Mouse (Mus musculus): ENCODE measurements around the gene 1810065E05Rik. TPM values are rescaled to one million over a fixed set of nuclear protein-coding genes. Genes with fewer than 3 reads are reported as not detected.

Gene 1810065E05Rik
- polyA plus RNA-seq, 1 experiment, result not detected

- Histone ChIP-seq H3K36me3 (ENCODE audit: control insufficient read depth) (no peaks in the 10 kb centered on the region), H3K4me1 (ENCODE audit: control insufficient read depth) (no peaks in the 10 kb centered on the region), H3K9me3 (ENCODE audit: control insufficient read depth, low read length) (no peaks in the 10 kb centered on the region), H3K4me3 (replicated peaks) (no peak overlapping the region), H3K27me3 (ENCODE audit: control insufficient read depth) (no peaks in the 10 kb centered on the region; the same call in 1 of the 2 replicates)
- TF ChIP-seq GATA1 (IDR thresholded peaks at IDR 0.05; ENCODE audit: low read length) (no peak), TAL1 (IDR thresholded peaks at IDR 0.05; ENCODE audit: low read length) (no peak)
Observed at GRCm38 (mm10) chr11:58418336-58418735, 2.6 kb upstream of the 1810065E05Rik start.

- H3K4me3 ChIP-seq (replicated peaks), result no peak within 1 kb of the TSS
- H3K36me3 ChIP-seq (ENCODE audit: control insufficient read depth), result no peaks in the 10 kb centered on the region
- no peaks in the 10 kb centered on the region for H3K9me3 ChIP-seq (ENCODE audit: control insufficient read depth, low read length)
- H3K4me1 ChIP-seq (ENCODE audit: control insufficient read depth), result no peaks in the 10 kb centered on the region
- no peak for TF ChIP-seq GATA1 (IDR thresholded peaks at IDR 0.05; ENCODE audit: low read length)
- TF ChIP-seq TAL1 (IDR thresholded peaks at IDR 0.05; ENCODE audit: low read length), result no peak
- peaks cover 2% of the 10 kb centered on the region; the same call in 1 of the 2 replicates for H3K27me3 ChIP-seq (ENCODE audit: control insufficient read depth)
Observed at GRCm38 (mm10) chr11:58432259-58432658, 11.3 kb downstream of the 1810065E05Rik start, which contains the start of gene Gm12253. Gene Gm12253, plus strand, starts transcription at chr11:58432559.

- no peaks in the 10 kb centered on the region for H3K36me3 ChIP-seq (ENCODE audit: control insufficient read depth)
- no peak overlapping the region for H3K4me3 ChIP-seq (replicated peaks)
- TF ChIP-seq TAL1 (IDR thresholded peaks at IDR 0.05; ENCODE audit: low read length) (no peak), GATA1 (IDR thresholded peaks at IDR 0.05; ENCODE audit: low read length) (no peak)
- no peaks in the 10 kb centered on the region for H3K9me3 ChIP-seq (ENCODE audit: control insufficient read depth, low read length)
- H3K27me3 ChIP-seq (ENCODE audit: control insufficient read depth), result peaks cover 3% of the 10 kb centered on the region; the same call in 1 of the 2 replicates
- no peaks in the 10 kb centered on the region for H3K4me1 ChIP-seq (ENCODE audit: control insufficient read depth)
Observed at GRCm38 (mm10) chr11:58437866-58438265, 17.0 kb downstream of the 1810065E05Rik start.

GRCm38 (mm10) chr11:58452759-58453158 lies 31.8 kb downstream of the 1810065E05Rik start, which contains the start of gene Lypd9:
Gene Lypd9, minus strand, starts transcription at chr11:58452923.
- Histone ChIP-seq H3K4me3 (replicated peaks) (no peak within 1 kb of the TSS), H3K36me3 (ENCODE audit: control insufficient read depth) (no peaks in the 10 kb centered on the region), H3K4me1 (ENCODE audit: control insufficient read depth) (no peaks in the 10 kb centered on the region), H3K9me3 (ENCODE audit: control insufficient read depth, low read length) (no peaks in the 10 kb centered on the region), H3K27me3 (ENCODE audit: control insufficient read depth) (no peaks in the 10 kb centered on the region)
- no peak for TF ChIP-seq GATA1 (IDR thresholded peaks at IDR 0.05; ENCODE audit: low read length)

GRCm38 (mm10) chr11:58453592-58453991 lies 32.7 kb downstream of the 1810065E05Rik start:
- no peak overlapping the region for H3K4me3 ChIP-seq (replicated peaks)
- no peaks in the 10 kb centered on the region for H3K4me1 ChIP-seq (ENCODE audit: control insufficient read depth)
- H3K36me3 ChIP-seq (ENCODE audit: control insufficient read depth), result no peaks in the 10 kb centered on the region
- no peaks in the 10 kb centered on the region for H3K9me3 ChIP-seq (ENCODE audit: control insufficient read depth, low read length)
- H3K27me3 ChIP-seq (ENCODE audit: control insufficient read depth), result no peaks in the 10 kb centered on the region
- no peak for TF ChIP-seq TAL1 (IDR thresholded peaks at IDR 0.05; ENCODE audit: low read length)
- TF ChIP-seq GATA1 (IDR thresholded peaks at IDR 0.05; ENCODE audit: low read length), result no peak

- no peak for TF ChIP-seq TAL1 (IDR thresholded peaks at IDR 0.05; ENCODE audit: low read length)
- TF ChIP-seq GATA1 (IDR thresholded peaks at IDR 0.05; ENCODE audit: low read length), result no peak
- Histone ChIP-seq H3K4me3 (replicated peaks) (no peak within 1 kb of the TSS), H3K4me1 (ENCODE audit: control insufficient read depth) (no peaks in the 10 kb centered on the region), H3K36me3 (ENCODE audit: control insufficient read depth) (no peaks in the 10 kb centered on the region), H3K27me3 (ENCODE audit: control insufficient read depth) (0 out of 2 replicates have a peak, but pooled peaks cover 3% of the 10 kb centered on the region), H3K9me3 (ENCODE audit: control insufficient read depth, low read length) (no peaks in the 10 kb centered on the region)
Observed at GRCm38 (mm10) chr11:58462170-58462569, 41.3 kb downstream of the 1810065E05Rik start, which contains the start of gene Olfr30. Gene Olfr30, minus strand, starts transcription at chr11:58462270.

Other genes starting within 250 kb of the 1810065E05Rik start
- 2.0 and 2.9 TPM in 2 replicates for gene Mrpl22, start 249.4 kb upstream of the 1810065E05Rik start, polyA plus RNA-seq (2012)
- 2.2 and 2.7 TPM in 2 replicates for gene Igtp, start 221.6 kb upstream of the 1810065E05Rik start, polyA plus RNA-seq (2012)
- gene Irgm2, start 221.5 kb upstream of the 1810065E05Rik start, polyA plus RNA-seq (2012), result 0.61 and 0.98 TPM in 2 replicates
- gene 4930438A08Rik, start 146.3 kb upstream of the 1810065E05Rik start, polyA plus RNA-seq (2012), result not detected in 2 replicates
- 1.1 and 1.6 TPM in 2 replicates for gene Zfp692, start 114.0 kb upstream of the 1810065E05Rik start, polyA plus RNA-seq (2012)
- gene Zfp672, start 90.8 kb upstream of the 1810065E05Rik start, polyA plus RNA-seq (2012), result 1.8 and 2.6 TPM in 2 replicates
- 3.4 and 5.6 TPM in 2 replicates for gene Sh3bp5l, start 90.4 kb upstream of the 1810065E05Rik start, polyA plus RNA-seq (2012)
- not detected in 2 replicates for gene Lypd8, start 42.1 kb upstream of the 1810065E05Rik start, polyA plus RNA-seq (2012)
- gene Gm12253, start 11.4 kb downstream of the 1810065E05Rik start, polyA plus RNA-seq (2012), result not detected in 2 replicates
- gene Lypd9, start 31.8 kb downstream of the 1810065E05Rik start, polyA plus RNA-seq (2012), result not detected in 2 replicates
- not detected in 2 replicates for gene Olfr30, start 41.2 kb downstream of the 1810065E05Rik start, polyA plus RNA-seq (2012)
- gene Olfr332, start 71.4 kb downstream of the 1810065E05Rik start, polyA plus RNA-seq (2012), result not detected in 2 replicates
- not detected in 2 replicates for gene Olfr331, start 81.5 kb downstream of the 1810065E05Rik start, polyA plus RNA-seq (2012)
- not detected in 2 replicates for gene Olfr330, start 113.7 kb downstream of the 1810065E05Rik start, polyA plus RNA-seq (2012)
- not detected in 2 replicates for gene Olfr329-ps, start 125.3 kb downstream of the 1810065E05Rik start, polyA plus RNA-seq (2012)
- not detected in 2 replicates for gene Olfr328, start 134.5 kb downstream of the 1810065E05Rik start, polyA plus RNA-seq (2012)
- 0.02 TPM in 1 of 2 replicates, not detected in the other for gene Olfr224, start 149.4 kb downstream of the 1810065E05Rik start, polyA plus RNA-seq (2012)
- not detected in 2 replicates for gene Olfr325, start 156.6 kb downstream of the 1810065E05Rik start, polyA plus RNA-seq (2012)
- not detected in 2 replicates for gene Olfr324, start 174.0 kb downstream of the 1810065E05Rik start, polyA plus RNA-seq (2012)
- gene 2210407C18Rik, start 195.0 kb downstream of the 1810065E05Rik start, polyA plus RNA-seq (2012), result not detected in 2 replicates
- 0.02 TPM in 1 of 2 replicates, not detected in the other for gene Olfr323, start 209.4 kb downstream of the 1810065E05Rik start, polyA plus RNA-seq (2012)
- 5.5 and 5.7 TPM in 2 replicates for gene Trim58, start 219.4 kb downstream of the 1810065E05Rik start, polyA plus RNA-seq (2012)
- 0.04 and 0.05 TPM in 2 replicates for gene Olfr322, start 237.7 kb downstream of the 1810065E05Rik start, polyA plus RNA-seq (2012)

Data from erythroblast, embryonic 14.5 days (primary cell).